Mouse (Mus musculus) subcutaneous adipose tissue, adult 2 months (tissue): ENCODE data around the gene Slc40a1. TPM values are rescaled to one million over a fixed set of nuclear protein-coding genes. Genes with fewer than 3 reads are reported as not detected.

ENCODE experiments used
- polyA plus RNA-seq: library from polyadenylated mRNA; depleted of rRNA; stranded (reverse); fragments of >200 nt; gene quantifications from 2 replicates; pipeline ENCODE4 v1.2.3, GENCODE M21; 2012; ENCODE audit warnings: low replicate concordance; rRNA removed

Gene Slc40a1
- polyA plus RNA-seq, result 4.7 and 17.3 TPM in 2 replicates

DNA sequence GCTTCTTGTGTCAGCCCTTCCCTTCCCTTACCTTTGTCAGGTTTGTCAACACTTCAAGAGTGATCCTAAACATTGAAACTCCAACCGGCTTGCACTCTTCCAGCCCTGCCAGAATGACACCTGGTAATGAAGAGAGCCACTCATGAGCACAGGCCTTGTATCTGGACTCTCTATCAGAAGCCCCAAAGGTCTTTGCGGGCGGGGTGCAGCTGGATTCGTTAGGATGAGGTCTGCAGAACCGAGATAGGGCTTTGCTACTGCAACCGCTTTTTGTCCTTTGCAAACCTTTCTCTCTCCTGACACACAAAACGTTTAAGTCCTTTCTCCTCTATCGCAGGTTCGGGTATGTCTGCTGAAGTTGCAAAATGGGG, at the start of gene Slc40a1:
TSS of gene Slc40a1 (minus strand) at position 131 of the 371 bp plus-strand sequence.

GRCm38 (mm10) chr1:45890173-45890572, 36.1 kb downstream of the Slc40a1 start, which contains the start of gene Gm5269:
Gene Gm5269, minus strand, starts transcription at chr1:45890273.

Other genes starting within 250 kb of the Slc40a1 start
- 40.6 and 90.9 TPM in 2 replicates for gene Wdr75, start 131.4 kb downstream of the Slc40a1 start, polyA plus RNA-seq
- gene Gm5269, start 36.2 kb downstream of the Slc40a1 start, polyA plus RNA-seq, result not detected in 2 replicates
- gene Dnah7b, start 139.8 kb upstream of the Slc40a1 start, polyA plus RNA-seq, result 0.89 and 1.6 TPM in 2 replicates